Mouse (Mus musculus) common myeloid progenitor, adult 5-6 weeks (primary cell): Measurements from ENCODE around the gene Tdp2. TPM values are rescaled to one million over a fixed set of nuclear protein-coding genes. Genes with fewer than 3 reads are reported as not detected.

Experiments used
- ATAC-seq: replicated peaks from 2 replicates; pipeline ENCODE4 v1.8.0; 2016; ENCODE audit warnings: low read depth, mild to moderate bottlenecking, moderate TSS enrichment, inconsistent platforms; ENCODE audit not compliant: poor library complexity, severe bottlenecking
- total RNA-seq: library from RNA; stranded (forward); fragments of 200-1000, 187-1606 nt; gene quantifications from 2 replicates; pipeline ENCODE4 v1.2.3, GENCODE M21; 2017

Gene Tdp2
- 70.6 and 71.9 TPM in 2 replicates for total RNA-seq

DNA sequence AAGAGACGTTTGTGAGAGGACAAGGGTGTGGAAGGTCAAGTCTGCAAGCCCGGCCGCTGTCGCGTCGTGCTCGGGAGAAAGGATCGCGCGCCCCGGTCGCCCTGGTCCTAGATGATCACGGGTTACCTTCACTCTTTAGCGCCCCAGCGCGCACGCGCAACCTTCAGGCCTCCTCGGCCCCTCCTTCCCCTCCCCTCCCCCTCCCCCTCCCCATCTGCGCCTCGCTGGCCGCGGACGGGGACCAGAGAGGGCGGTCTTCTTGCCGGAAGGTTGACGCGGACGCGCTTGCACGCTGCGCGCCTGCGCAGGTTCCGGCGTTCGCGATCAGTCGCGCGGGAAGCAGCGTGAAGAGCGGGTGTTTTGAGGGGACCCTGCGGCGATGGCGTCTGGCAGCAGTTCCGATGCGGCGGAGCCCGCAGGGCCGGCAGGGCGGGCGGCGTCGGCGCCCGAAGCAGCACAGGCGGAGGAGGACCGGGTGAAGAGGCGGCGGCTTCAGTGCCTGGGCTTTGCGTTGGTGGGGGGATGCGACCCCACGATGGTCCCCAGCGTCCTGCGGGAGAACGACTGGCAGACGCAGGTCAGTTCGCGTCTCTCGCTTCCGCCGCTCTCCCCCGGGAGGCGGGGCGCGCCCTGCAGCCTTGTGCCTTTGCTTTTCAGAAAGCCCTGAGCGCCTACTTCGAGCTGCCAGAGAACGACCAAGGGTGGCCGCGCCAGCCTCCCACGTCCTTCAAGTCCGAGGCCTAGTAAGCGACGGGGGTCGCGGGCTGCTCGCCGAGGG lies at the start of gene Tdp2, which contains the start of gene Acot13:
Gene Tdp2 (plus strand): TSS at position 327 of the 778 bp plus-strand sequence.
Gene Acot13 (minus strand): TSS at position 188 of the 778 bp plus-strand sequence.
- peak; percentile 94 for ATAC-seq

DNA sequence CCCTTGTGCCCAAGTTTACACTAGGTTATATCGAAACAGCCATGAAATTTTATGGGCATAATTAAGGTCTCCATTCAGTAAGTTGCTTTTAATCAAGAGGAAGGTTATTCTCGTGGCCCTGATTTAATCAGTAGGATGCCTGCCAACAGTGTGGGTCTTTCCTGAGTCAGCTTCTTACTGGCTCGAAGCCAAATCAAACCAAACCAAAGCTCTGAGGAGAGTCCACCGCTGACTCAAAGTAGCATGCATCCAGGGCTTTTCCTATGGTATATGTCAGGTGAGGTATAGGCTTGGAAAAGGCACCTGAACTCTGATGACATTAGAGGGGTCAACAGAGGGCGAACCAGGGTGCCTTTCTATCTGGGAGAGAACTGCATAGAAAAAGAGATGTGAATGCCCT lies 49.6 kb upstream of the Tdp2 start:
- no peak for ATAC-seq

DNA sequence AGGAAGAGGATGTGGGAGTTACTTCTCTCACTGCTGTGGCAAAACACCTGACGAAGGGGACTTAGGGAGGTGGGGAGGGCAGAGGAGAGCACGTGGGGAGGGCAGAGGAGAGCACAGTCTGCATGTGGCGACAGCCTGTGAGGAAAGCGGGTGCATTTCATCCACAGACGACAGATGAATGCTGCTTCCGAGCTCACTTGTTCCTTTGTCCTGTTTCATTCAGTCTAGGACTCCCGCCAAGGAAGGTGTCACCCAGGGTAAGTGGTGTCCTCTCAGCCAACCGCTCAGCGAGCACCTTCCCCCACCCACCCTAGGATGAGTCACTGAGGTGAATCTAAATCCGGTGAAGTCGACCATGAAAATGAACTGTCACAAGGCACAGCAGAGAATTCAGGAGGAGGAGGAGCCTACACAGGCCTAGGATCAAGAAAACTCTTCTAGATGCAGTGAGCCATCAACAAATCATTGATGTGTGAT lies 45.4 kb upstream of the Tdp2 start:
- ATAC-seq, result peak; percentile 56; the same call in 1 of the 2 replicates

DNA sequence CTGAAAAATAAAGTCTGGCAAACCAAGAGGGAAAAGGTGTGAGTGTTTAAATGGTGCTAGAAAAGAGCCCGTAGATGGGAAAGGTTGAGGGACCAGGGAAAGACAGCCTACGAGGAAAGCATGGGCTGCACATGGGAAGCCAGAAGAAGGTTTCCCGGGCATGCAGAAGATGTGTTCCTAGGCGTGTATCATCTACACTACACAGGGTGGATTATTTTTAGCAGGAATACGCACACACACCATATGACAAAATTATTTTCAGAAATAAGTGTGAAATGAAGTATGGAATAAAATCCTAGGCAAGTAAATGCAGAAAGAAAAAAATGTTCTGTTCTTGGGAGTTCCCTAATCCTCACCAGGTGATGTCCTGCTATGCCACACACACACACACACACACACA lies 44.0 kb upstream of the Tdp2 start:
- no peak for ATAC-seq

DNA sequence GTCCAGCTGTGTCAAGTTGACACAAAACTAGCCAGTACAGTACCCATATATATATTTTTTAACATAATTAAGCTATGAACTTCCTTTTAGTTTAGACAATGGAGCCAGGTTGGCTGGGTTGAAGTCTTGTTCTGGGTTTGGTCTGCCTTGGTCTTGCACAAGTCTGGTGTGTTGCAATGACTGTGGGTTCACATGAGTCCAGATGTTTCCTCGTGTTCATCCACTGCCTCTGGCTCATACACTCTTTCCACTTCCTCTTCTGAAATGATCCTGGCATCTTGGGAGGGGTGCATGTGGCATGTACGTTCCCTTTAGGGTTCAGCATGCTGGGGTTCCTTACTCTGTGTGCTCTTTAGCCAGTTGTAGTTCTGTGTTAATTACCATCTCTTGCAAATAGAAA lies 40.1 kb upstream of the Tdp2 start:
- peak; percentile 99 for ATAC-seq

DNA sequence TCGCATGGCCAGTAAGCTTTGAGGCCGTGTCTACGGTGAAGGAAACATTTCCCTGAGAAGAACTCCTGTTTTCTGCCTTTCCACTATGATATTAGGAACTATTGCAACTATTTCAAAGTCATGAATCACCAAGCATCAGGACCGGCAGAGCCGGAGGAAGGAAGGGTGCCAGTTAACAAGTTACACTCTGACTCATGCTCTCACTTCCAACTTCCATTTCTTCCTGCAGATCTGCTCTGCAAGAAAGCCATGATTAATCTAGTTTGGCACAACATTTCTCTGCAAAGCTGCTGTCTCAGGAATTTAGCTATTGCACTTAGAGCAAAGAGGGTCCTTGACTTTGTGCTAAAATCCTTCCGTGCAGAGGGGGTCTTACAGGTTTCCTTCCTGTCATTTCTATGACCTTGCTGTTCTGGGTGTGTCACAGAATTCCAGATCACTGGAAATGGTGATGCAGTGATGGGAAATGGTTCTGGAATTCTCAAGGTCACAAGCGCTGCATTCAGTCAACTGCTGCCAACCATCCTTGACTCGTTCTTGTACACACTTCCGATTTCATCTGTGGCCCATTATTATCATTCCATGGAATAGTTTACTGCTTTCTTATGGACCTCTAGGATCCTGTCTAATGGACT lies 39.0 kb upstream of the Tdp2 start:
- no peak for ATAC-seq

DNA sequence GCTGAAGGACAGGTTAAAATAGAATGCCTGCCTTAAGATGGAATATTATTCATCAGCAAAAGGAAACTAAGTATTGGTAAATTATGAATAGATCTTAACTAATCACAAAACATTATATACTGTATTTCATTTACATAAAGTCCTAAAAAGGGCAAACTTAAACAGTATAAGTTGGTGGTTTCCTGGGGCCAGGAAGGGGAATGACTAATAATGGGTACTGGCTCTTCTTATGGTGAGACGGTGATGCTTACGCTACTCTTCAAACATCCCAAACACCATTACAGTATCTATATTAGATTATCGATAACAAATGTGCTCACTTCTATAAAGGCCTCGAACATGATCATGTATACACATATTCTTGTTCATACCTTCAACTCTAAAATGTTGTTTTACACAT lies 32.8 kb upstream of the Tdp2 start:
- no peak for ATAC-seq

DNA sequence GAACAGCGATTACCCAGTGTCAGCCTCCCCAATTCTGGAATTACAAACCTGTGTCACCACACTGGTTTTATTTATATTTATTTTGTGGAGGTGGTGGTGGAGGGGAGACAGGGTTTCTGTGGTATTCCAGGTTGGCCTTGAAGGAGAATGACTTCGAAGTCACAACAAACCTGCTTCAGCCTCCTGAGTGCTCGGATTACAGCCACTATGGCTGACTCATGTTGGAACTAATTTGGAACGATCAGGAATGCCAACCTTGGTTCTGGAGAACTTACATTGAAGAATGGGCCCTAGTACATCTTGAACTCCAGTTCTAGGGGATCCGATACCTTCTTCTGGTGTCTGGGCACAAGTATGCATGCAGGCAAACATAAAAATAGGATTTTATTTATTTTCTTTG lies 32.1 kb upstream of the Tdp2 start:
- no peak for ATAC-seq

DNA sequence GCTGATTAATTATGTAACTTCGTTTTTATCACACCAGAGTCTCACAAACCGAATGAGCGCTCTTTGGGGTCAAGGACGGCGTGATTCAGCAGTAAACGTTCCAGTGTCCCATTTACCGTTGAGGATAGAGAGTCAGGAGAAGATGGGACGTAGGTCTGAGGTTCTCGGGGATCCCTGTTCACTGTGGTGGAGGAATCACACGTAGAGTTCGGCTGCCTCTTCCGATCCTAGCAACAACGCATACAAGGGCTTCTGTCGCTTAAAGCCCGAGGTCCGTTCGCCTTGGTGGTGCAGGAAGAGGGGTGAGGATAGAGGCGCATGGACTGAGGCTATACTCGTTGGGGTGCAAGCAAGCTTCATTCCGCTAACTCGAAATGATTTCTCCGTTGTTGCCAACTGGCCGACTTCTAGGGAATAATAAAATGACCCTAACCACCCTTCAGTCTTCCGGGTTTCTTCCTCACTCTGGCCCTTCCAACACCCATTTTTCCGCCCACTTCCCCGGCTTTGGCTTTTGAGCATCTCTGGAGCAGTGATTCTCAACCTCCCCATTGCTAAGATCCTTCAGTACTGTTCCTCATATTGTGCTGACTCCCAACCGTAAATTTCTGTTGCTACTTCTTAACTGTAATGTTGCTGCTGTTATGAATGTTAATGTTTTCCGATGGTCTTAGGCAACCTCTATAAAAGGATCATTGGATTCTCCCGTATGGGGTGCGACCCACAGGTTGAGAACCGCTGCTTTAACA lies 31.4 kb upstream of the Tdp2 start:
- ATAC-seq, result peak; percentile 2

DNA sequence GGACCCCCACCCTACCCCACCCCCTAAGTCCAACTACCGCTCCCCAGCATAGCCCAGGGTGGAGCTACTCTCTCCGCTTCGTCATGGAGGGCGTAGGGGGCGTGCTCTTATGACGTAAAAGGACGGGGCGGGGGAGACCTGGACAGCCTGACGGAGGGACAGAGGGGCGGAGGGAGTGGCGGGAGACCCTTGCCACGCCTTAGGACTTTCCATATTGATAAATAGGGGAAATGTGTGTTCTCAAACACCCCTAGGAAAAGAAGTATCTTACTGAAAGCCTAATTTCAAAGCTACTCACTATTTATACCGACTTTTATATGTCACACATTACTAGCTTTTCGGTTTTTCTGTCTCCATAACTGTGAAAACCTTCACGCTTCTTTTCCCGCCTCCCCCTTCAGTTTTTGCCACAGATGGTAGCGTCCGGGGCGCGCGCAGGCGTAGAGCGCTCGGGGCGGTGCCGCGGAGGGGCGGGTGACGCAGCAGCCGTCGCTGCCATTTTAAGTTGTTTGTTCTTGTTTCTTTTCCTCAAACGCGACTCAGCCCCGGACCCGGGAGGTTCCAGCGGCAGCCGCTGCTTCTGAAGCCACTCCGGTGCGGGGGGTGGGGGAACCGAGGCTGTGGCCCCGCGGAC lies 30.7 kb upstream of the Tdp2 start:
- ATAC-seq, result peak; percentile 83

DNA sequence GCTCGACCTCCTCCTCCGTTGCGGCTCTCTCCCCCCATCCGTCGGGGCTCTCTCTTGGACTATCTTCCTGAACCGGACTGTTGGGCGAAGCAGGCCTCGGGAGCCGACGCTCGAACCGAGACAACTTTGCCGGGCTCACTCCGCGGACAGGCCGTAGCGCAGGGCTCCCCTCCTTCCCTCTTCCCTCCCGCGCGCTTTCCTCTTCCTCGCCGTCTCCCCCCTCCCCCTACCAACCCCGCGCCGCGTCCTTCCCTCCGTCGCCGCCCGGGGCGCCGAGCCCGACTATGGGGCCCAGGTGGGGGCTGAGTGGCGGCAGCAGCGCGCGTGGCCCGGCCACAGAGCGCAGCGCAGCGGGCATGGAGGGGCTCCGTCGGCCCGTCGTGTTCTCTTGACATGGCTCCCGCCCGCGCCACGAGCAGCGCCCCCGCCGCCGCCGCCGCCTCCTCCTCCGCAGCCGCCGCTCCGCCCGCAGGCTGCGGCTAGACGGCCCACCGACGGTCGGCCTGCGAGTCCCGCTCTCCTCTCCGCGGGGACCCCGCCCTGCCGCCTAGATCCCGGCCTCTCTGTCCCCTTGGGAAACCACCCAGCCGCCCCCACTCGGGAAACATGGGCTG lies 30.1 kb upstream of the Tdp2 start, which contains the start of gene BC005537:
Gene BC005537 (plus strand): TSS at position 350 of the 614 bp plus-strand sequence.
- no peak; the same call in none of the 2 replicates for ATAC-seq

DNA sequence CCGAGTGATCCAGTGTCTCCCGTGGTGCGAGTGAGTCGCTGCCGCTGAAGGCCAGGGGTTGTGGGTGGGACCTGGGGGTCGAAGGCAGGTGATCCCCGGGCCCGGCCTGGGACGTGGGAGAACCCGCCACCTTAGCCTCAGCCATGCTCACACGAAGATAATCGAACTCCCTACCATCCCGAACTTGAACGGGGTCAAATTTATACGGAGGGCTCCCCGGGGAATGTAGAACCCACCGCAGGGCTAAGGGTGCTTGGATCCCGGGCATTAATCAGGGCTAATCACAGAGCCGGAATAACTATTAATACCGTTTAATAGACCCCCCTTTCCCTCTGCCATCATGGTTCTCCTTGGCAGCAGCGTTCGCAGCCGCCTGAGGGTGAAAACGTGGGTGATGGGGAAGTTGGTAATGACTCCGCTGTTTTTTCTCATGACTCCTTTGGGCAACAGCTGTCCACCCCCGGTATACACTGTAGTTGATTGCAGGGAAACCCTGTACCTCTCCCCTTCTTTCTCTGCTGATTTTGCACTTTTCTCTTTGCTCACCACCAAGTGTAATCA lies 29.3 kb upstream of the Tdp2 start:
- ATAC-seq, result peak; percentile 57

DNA sequence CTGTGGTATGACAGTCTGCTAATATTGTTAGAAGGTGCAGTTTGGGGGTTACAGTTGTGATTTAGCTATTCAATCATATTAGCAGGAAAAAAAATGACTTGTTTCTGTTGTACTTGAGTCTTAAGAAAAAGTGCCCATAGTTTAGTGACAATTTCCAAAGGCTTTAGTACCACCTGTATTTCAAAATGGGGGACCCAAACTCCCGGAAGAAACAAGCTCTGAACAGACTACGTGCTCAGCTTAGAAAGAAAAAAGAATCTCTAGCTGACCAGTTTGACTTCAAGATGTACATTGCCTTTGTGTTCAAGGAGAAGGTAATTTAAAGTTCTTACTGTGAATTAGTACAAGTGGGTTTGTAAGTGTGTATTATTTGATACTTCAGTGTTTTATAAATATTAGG lies 28.3 kb upstream of the Tdp2 start:
- no peak for ATAC-seq

DNA sequence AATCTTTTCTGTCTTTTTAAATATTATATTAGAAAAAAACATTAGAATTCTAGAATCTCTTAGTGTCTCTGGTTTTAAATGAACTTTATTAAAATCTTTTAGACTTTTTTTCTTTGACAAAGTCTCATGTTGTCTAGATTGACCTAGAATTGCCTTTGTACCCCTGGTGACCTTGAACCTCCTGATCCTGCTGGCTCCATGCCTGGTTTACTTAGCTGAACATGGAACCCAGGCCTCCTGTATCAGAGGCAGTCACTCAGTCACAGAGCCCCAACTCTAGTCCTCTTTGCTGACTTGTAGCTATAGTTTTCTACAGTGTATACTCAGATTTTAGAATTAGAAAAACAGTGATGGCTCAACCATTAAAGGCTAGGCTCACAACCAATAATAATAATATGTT lies 25.4 kb upstream of the Tdp2 start:
- no peak for ATAC-seq

DNA sequence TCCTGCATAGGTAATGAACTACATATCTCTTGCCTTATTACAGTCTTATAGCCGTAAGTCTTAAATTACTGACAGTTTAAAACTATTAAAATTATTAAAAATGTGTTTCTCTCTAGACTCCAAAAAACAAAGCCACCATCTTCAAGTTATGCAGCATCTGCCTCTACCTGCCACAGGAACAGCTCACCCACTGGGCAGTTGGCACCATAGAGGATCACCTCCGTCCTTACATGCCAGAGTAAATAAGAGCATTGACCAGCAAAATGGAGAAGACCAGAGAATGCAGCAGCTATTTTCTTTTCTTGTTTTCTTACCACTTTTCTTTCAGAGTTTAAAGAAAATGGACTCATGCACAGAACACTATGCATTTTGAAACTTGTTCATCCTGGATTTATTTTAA lies 19.0 kb upstream of the Tdp2 start:
- ATAC-seq, result no peak

DNA sequence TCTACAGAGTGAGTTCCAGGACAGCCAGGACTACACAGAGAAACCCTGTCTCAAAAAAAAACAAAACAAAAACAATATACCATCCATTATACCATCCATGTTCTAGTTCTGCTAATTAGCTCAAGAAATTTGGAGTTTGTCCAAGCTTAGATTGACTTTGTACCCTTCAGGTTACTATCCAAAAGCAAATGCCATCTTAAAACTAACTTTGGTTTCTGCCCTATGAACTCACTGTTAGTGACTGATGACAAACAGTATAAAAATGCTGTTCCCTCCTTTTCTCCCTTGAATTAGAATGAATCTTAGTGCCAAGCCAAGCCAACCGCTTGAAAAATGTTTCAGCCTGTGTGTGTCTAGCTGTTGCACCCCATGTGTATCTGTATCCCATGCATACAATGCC lies 16.9 kb upstream of the Tdp2 start:
- ATAC-seq, result no peak

DNA sequence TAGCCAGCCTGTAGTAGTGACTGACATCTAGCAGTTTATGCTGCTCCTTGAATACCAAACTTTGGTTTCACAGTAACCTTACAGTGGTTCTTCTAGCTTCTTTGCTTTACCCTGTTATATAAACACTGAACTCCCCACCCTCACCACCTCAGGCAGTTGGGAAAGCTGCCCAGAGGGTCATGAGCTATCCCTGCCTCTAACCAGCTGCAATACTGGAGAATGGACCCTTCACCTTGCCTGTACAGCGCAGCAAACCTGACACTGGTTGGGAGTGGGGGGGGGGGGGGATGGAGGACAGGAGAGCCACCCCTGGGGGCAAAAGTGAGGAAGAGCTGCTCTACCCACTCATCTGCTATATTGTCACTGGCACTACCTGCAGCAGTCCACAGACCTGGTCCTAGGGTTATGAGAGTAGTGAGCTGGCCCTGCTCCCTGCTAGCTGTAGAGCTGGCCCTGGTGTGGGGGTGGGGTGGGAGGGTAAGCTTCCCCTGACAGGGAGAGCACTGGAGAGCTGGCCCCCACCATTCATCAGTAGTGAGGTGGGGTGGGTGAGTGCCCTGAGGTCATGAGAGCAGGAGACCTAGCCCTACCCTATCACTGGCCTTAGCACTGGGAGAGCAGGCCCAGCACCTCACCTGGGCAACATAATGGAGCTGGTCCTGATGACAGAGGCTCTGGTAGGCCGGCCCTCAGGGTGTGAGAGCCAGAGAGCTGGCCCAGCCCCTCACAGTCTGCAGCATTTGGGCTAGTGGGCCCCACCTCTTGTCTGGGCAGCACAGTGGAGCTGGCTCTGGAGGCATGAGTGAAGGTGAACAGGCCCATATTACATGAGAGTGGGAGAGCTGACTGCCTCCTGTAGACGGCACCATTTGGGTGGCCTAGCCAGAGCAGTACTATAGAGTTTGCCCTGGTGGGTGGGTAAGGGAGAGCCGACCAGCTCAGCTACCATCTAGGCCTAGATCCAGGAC lies 15.1 kb upstream of the Tdp2 start:
- ATAC-seq, result peak; percentile 42; the same call in 1 of the 2 replicates

DNA sequence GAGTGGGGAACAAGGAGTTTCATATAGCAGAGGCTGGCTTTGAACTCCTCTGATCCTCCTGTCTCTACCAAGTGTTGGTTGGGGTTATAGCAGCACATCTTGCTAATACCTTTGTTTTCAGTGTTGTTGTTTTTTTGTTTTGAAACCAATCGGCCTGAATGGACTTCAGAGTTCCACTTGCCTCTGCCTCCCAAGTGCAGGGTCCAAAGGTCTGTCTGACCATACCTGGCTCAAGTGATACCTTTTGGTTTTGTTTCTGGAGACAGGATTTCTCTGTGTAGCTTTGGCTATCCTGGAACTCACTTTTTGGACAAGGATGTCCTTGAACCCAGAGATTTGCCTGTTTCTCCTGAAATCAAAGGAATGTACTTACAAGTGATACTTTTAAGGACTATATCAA lies 11.5 kb upstream of the Tdp2 start:
- ATAC-seq, result no peak
